Mouse (Mus musculus) B cell, adult 62 days (primary cell): Measurements from ENCODE around the gene Kcnd1. TPM values are rescaled to one million over a fixed set of nuclear protein-coding genes. Genes with fewer than 3 reads are reported as not detected.

Experiments
- total RNA-seq: library from RNA; stranded (reverse); gene quantifications from 4 replicates; pipeline ENCODE4 v1.2.4, GENCODE M21; 2023

The Kcnd1 gene
- 1.5 to 2.4 TPM (median 1.9 TPM) in 4 replicates for total RNA-seq

GRCm38 (mm10) chrX:7821865-7822779 is at the start of gene Kcnd1:
Kcnd1 (plus strand) TSS chrX:7822289.

GRCm38 (mm10) chrX:7789542-7790136 is 32.5 kb upstream of the Kcnd1 start, which contains the start of gene Gripap1:
Gripap1 (plus strand) TSS chrX:7789765.

GRCm38 (mm10) chrX:7841163-7842162 is 19.4 kb downstream of the Kcnd1 start, which contains the start of gene Otud5:
Otud5 (plus strand) TSS chrX:7841364.

GRCm38 (mm10) chrX:7878007-7878419 is 55.9 kb downstream of the Kcnd1 start, which contains the start of gene Pim2:
Pim2 (plus strand) TSS chrX:7878262.

GRCm38 (mm10) chrX:7883841-7884567 is 61.9 kb downstream of the Kcnd1 start, which contains the start of gene Slc35a2:
Slc35a2 (plus strand) TSS chrX:7884028.

Other genes starting within 250 kb of the Kcnd1 start
- 0.49 TPM in 1 of 4 replicates, not detected in the others for gene Foxp3, start 248.6 kb upstream of the Kcnd1 start, total RNA-seq
- gene Ppp1r3f, start 248.0 kb upstream of the Kcnd1 start, total RNA-seq: 5.1 to 6.6 TPM (median 5.3 TPM) in 4 replicates
- gene Ccdc22, start 216.8 kb upstream of the Kcnd1 start, total RNA-seq: 19.2 to 22.5 TPM (median 20.0 TPM) in 4 replicates
- gene Cacna1f, start 215.2 kb upstream of the Kcnd1 start, total RNA-seq: not detected in 4 replicates
- 0.36 to 0.58 TPM (median 0.56 TPM) in 3 of 4 replicates, not detected in the other for gene Syp, start 183.8 kb upstream of the Kcnd1 start, total RNA-seq
- 24.4 to 28.3 TPM (median 25.8 TPM) in 4 replicates for gene Prickle3, start 165.0 kb upstream of the Kcnd1 start, total RNA-seq
- gene Plp2, start 150.9 kb upstream of the Kcnd1 start, total RNA-seq: 85.6 to 91.6 TPM (median 88.3 TPM) in 4 replicates
- gene Magix, start 141.0 kb upstream of the Kcnd1 start, total RNA-seq: not detected in 4 replicates
- 45.1 to 48.2 TPM (median 46.2 TPM) in 4 replicates for gene Gpkow, start 125.2 kb upstream of the Kcnd1 start, total RNA-seq
- gene Wdr45, start 108.0 kb upstream of the Kcnd1 start, total RNA-seq: 58.2 to 89.6 TPM (median 70.2 TPM) in 4 replicates
- gene Gm45208, start 100.0 kb upstream of the Kcnd1 start, total RNA-seq: not detected in 4 replicates
- gene Praf2, start 93.8 kb upstream of the Kcnd1 start, total RNA-seq: 9.6 to 13.9 TPM (median 12.0 TPM) in 4 replicates
- gene Ccdc120, start 71.4 kb upstream of the Kcnd1 start, total RNA-seq: not detected in 4 replicates
- 26.2 to 36.6 TPM (median 32.7 TPM) in 4 replicates for gene Tfe3, start 59.7 kb upstream of the Kcnd1 start, total RNA-seq
- gene Gripap1, start 32.5 kb upstream of the Kcnd1 start, total RNA-seq: 277 to 286 TPM (median 284 TPM) in 4 replicates
- 168 to 185 TPM (median 181 TPM) in 4 replicates for gene Otud5, start 19.1 kb downstream of the Kcnd1 start, total RNA-seq
- gene Pim2, start 56.0 kb downstream of the Kcnd1 start, total RNA-seq: 36.0 to 41.3 TPM (median 37.2 TPM) in 4 replicates
- 28.8 to 38.6 TPM (median 35.1 TPM) in 4 replicates for gene Slc35a2, start 61.7 kb downstream of the Kcnd1 start, total RNA-seq
- gene Pqbp1, start 77.0 kb downstream of the Kcnd1 start, total RNA-seq: 126 to 133 TPM (median 129 TPM) in 4 replicates
- gene Timm17b, start 77.1 kb downstream of the Kcnd1 start, total RNA-seq: 38.8 to 55.7 TPM (median 51.5 TPM) in 4 replicates
- gene Gm10491, start 85.5 kb downstream of the Kcnd1 start, total RNA-seq: not detected in 4 replicates
- 2.1 TPM in 1 of 4 replicates, not detected in the others for gene Gm10490, start 87.3 kb downstream of the Kcnd1 start, total RNA-seq
- not detected in 4 replicates for gene Pcsk1n, start 97.5 kb downstream of the Kcnd1 start, total RNA-seq
- gene Eras, start 106.3 kb downstream of the Kcnd1 start, total RNA-seq: not detected in 4 replicates
- gene Hdac6, start 125.6 kb downstream of the Kcnd1 start, total RNA-seq: 15.9 to 26.0 TPM (median 21.4 TPM) in 4 replicates
- not detected in 4 replicates for gene Gata1, start 155.8 kb downstream of the Kcnd1 start, total RNA-seq
- gene Glod5, start 196.2 kb downstream of the Kcnd1 start, total RNA-seq: not detected in 4 replicates